Comparison of ENCODE assay signal across 8 mouse cellular contexts in genomic region chr13:63918733-63919422, GRCm38 (mm10).
DNase-seq lines count a peak whose midpoint lies in the region; ATAC-seq and TF ChIP-seq lines count a peak whose summit lies in the region.

No protein-coding gene starts in this region.

- no peak overlapping the region for H3K4me3 ChIP-seq in kidney, postnatal 0 days (replicated peaks; ENCODE audit: low read depth, low read length)
- 0 out of 2 replicates have a peak overlapping the region, but pooled peaks have one; percentile 4 for H3K4me3 ChIP-seq in limb, embryonic 14.5 days (replicated peaks; ENCODE audit: low read length)
- H3K4me3 ChIP-seq in stomach, postnatal 0 days (ENCODE audit: low read depth, low read length) = no peak overlapping the region

- peak; percentile 84 for ATAC-seq in kidney, postnatal 0 days (replicated peaks; ENCODE audit: low FRiP score, low read depth)
- ATAC-seq in limb, embryonic 14.5 days (ENCODE audit: low FRiP score, low read depth) = peak; percentile 59
- peak; percentile 47; the same call in 1 of the 2 replicates for ATAC-seq in stomach, postnatal 0 days (ENCODE audit: low FRiP score, low TSS enrichment)

- no peaks in the 10 kb centered on the region for H3K36me3 ChIP-seq in kidney, postnatal 0 days (ENCODE audit: insufficient read depth, low read length)
- H3K36me3 ChIP-seq in limb, embryonic 14.5 days (ENCODE audit: control insufficient read depth, insufficient read depth, low read length) = no peaks in the 10 kb centered on the region
- H3K36me3 ChIP-seq in stomach, postnatal 0 days (ENCODE audit: control insufficient read depth, insufficient read depth, low read length) = no peaks in the 10 kb centered on the region

- 27% methylated on average over 18 of the region's 18 CpGs for WGBS in kidney, postnatal 0 days
- WGBS in limb, embryonic 14.5 days = 19% methylated on average over 18 of the region's 18 CpGs
- WGBS in stomach, postnatal 0 days = 43% methylated on average over 18 of the region's 18 CpGs

- H3K27ac ChIP-seq in kidney, postnatal 0 days = peak overlapping the region; percentile 91
- H3K27ac ChIP-seq in limb, embryonic 14.5 days (replicated peaks; ENCODE audit: low read depth, low read length) = peak overlapping the region; percentile 93
- H3K27ac ChIP-seq in stomach, postnatal 0 days (replicated peaks) = peak overlapping the region; percentile 81

- TF ChIP-seq EP300 in stomach, postnatal 0 days (optimal IDR thresholded peaks at IDR 0.05) = no peak

- peak overlapping the region; percentile 11; the same call in 1 of the 2 replicates for H3K4me2 ChIP-seq in kidney, postnatal 0 days (ENCODE audit: low read length)
- peak overlapping the region; percentile 39 for H3K4me2 ChIP-seq in limb, embryonic 14.5 days (replicated peaks; ENCODE audit: low read depth, low read length, severe bottlenecking)
- peak overlapping the region; percentile 34 for H3K4me2 ChIP-seq in stomach, postnatal 0 days (replicated peaks; ENCODE audit: low read depth)

- H3K27me3 ChIP-seq in kidney, postnatal 0 days (ENCODE audit: insufficient read depth, low read length) = no peaks in the 10 kb centered on the region
- H3K27me3 ChIP-seq in limb, embryonic 14.5 days (ENCODE audit: control insufficient read depth, insufficient read depth, low read length) = no peaks in the 10 kb centered on the region
- H3K27me3 ChIP-seq in stomach, postnatal 0 days (ENCODE audit: control insufficient read depth, insufficient read depth, low read length) = no peaks in the 10 kb centered on the region

- peak; percentile 73 for DNase-seq in layer of hippocampus, adult 11-12 months (ENCODE audit: low spot score)
- DNase-seq in layer of hippocampus, adult 9-10 months (ENCODE audit: low spot score) = no peak
- peak; percentile 23 to 48 for DNase-seq in cerebellum, postnatal 36 days
- peak; percentile 31 for DNase-seq in gastrocnemius, postnatal 25 days
- DNase-seq in kidney, postnatal 0 days (ENCODE audit: low spot score) = peak; percentile 85
- peak; percentile 57 for DNase-seq in limb, embryonic 14.5 days (ENCODE audit: low spot score)
- DNase-seq in stomach, postnatal 0 days (ENCODE audit: low spot score) = peak; percentile 50
- DNase-seq in yolk sac, embryonic 10.5 days (ENCODE audit: low spot score) = no peak

- peaks cover 25% of the 10 kb centered on the region for H3K4me1 ChIP-seq in kidney, postnatal 0 days (replicated peaks; ENCODE audit: insufficient read depth, low read length)
- H3K4me1 ChIP-seq in limb, embryonic 14.5 days (ENCODE audit: control insufficient read depth, insufficient read depth, low read length) = peaks cover 46% of the 10 kb centered on the region
- peaks cover 13% of the 10 kb centered on the region for H3K4me1 ChIP-seq in stomach, postnatal 0 days (replicated peaks; ENCODE audit: control insufficient read depth, insufficient read depth)

- no peaks in the 10 kb centered on the region for H3K9me3 ChIP-seq in kidney, postnatal 0 days (replicated peaks; ENCODE audit: low read length)
- peaks cover 7% of the 10 kb centered on the region; the same call in 1 of the 2 replicates for H3K9me3 ChIP-seq in limb, embryonic 14.5 days (ENCODE audit: control insufficient read depth, low read length)
- H3K9me3 ChIP-seq in stomach, postnatal 0 days (ENCODE audit: control insufficient read depth, low read length) = no peaks in the 10 kb centered on the region

- TF ChIP-seq POLR2A in limb, embryonic 14.5 days (IDR thresholded peaks at IDR 0.05; ENCODE audit: borderline replicate concordance, extremely low read depth, insufficient read depth, insufficient read length) = no peak

- H3K9ac ChIP-seq in kidney, postnatal 0 days (ENCODE audit: low read depth, low read length) = peak overlapping the region; percentile 10; the same call in 1 of the 2 replicates
- peak overlapping the region; percentile 21; the same call in 1 of the 2 replicates for H3K9ac ChIP-seq in limb, embryonic 14.5 days (ENCODE audit: low read depth, low read length, severe bottlenecking)
- H3K9ac ChIP-seq in stomach, postnatal 0 days (ENCODE audit: low read length) = peak overlapping the region; percentile 43

- no peak for TF ChIP-seq CTCF in kidney, postnatal 0 days (IDR thresholded peaks at IDR 0.05; ENCODE audit: low read depth)
- TF ChIP-seq CTCF in stomach, postnatal 0 days (IDR thresholded peaks at IDR 0.05; ENCODE audit: low read depth) = no peak

Comparison
In these comparisons a context has a peak if more than half of its experiments do, and no peak if none do; other contexts are left out.
1. DNase-seq: peak in layer of hippocampus, adult 11-12 months (single experiment), cerebellum, postnatal 36 days (2 of 2), gastrocnemius, postnatal 25 days (single experiment), kidney, postnatal 0 days (single experiment), limb, embryonic 14.5 days (single experiment) and stomach, postnatal 0 days (single experiment); none in layer of hippocampus, adult 9-10 months (single experiment) and yolk sac, embryonic 10.5 days (single experiment).
2. Peak in every context shown above with its lines, with median percentiles within 50 percentile points of each other: ATAC-seq, H3K27ac ChIP-seq, H3K4me2 ChIP-seq and H3K9ac ChIP-seq.